Mouse (Mus musculus): ENCODE data around the gene Mog. TPM values are rescaled to one million over a fixed set of nuclear protein-coding genes. Genes with fewer than 3 reads are reported as not detected.
A peak's percentile ranks its signal among the peaks of the same experiment; 100 is the strongest.

Mog gene
- 10 to 100 TPM; 67.6 to 72.6 TPM for total RNA-seq (2021)

GRCm38 (mm10) chr17:37022628-37023576 lies at the start of gene Mog:
Gene Mog (minus strand): TSS chr17:37023398.
- DNase-seq = peak in 1 of 2 experiments; percentile 23

DNA sequence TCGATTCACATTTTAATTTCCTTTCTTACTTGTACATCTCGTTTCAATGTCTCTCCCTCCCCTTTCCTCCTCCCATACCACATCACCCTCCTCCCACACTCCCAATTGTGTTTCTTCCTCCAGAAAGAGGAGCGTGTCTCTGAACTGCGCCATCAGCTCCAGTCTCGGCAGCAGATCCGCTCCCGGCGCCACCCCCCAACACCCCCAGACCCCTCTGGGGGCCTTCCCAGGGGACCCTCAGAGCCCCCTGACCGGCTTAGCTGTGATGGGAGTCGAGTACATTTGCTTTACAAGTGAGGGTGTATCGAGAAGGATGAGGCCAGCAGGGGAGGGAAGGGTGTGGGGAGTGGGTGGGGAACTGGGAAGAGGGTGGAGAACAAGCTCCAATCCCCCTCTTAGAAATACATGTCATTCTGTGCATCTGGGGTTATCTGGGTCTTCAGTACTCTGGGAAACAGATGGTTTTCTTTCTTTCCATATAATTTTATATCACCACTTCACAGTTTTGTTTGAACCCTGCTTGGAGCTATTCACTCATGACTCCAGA lies 49.6 kb upstream of the Mog start:
- no peak for DNase-seq

GRCm38 (mm10) chr17:37072080-37072729 lies 49.0 kb upstream of the Mog start:
- DNase-seq = no peak

DNA sequence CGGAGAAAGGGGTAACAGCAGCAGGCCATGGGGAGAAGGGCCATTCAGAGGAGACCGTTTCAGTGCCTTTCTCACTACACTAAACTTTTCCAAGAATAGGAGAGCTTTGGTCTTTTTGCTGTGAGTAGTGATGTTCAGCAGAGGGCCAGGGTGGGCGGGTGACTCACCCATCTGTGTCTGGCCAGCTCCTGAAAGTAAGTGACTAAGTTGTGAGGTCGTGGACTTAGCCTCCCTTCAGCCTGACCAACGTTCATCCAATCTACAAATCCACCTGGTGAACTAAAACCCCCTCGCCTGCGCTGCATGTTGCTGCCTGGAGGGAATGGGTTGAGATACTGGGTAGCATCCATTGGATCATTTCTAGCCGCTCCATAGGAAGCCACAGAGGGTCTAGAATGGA lies 46.9 kb upstream of the Mog start:
- no peak for DNase-seq

DNA sequence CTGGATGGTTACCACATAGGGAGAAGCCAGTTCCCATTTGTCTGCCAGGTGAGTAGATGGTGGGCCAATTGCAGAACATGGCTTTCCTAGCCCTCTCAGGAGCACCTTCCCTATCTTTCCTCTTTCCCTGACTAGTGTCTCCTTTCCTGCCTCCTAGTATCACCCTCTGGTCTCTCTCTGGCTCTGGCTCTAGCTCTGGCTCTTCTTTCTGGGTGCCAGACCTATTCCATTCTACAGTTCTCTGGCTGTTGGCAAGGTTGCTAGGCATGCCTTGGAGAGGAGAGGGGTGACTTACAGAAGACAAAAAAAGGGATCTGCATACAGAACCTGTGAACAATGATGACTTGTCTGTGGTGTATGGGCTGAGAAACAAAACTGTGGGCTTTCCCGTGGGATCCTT lies 44.7 kb upstream of the Mog start:
- no peak for DNase-seq

DNA sequence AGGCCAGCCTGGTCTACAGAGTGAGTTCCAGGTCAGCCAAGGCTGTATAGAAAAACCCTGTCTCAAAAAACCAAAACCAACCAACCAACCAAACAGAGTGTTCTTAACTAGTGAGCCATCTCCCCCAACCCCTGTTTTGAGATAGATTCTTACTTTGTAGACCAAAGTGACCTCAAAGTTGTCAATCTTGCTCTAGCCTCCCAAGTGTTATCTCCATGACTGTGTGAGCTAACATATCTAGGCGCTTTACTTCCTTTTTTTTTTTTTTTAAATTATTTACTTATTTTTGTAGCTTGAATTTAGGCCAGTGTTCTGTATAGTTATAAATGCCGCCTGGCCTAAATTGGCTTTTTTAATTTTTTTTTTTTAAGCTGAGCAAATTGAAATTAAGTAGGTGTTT lies 42.8 kb upstream of the Mog start:
- DNase-seq = no peak

- DNase-seq = no peak
Measured at GRCm38 (mm10) chr17:37063686-37064495, 40.7 kb upstream of the Mog start.

GRCm38 (mm10) chr17:37063063-37063462 lies 39.9 kb upstream of the Mog start:
- no peak for DNase-seq

DNA sequence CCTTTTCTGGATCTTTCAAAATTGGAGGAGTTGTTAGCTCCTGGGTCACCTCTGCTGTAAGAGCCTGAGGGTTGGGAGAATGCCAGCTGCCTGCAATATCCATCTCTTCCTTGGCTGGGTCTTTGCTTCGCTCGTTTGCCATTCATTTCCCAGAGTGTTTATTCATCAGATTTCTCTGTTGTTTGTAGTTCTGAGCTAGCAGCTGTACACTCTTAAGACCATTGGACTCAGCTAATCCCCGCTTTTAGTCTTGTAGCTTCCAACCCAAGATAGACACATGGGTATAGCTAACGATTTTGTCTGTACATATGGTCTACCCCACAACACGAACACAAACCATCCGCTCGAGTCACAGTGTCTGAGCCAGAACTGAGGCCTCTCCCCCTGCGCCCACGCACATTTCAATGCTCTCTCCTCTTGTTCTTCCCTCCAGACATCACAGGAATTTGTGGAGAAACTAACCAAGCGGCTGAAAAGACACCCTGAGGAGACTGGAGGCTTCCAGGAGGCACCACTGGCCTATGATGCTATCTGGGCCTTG lies 39.0 kb upstream of the Mog start:
- DNase-seq = peak in 1 of 2 experiments; percentile 65

DNA sequence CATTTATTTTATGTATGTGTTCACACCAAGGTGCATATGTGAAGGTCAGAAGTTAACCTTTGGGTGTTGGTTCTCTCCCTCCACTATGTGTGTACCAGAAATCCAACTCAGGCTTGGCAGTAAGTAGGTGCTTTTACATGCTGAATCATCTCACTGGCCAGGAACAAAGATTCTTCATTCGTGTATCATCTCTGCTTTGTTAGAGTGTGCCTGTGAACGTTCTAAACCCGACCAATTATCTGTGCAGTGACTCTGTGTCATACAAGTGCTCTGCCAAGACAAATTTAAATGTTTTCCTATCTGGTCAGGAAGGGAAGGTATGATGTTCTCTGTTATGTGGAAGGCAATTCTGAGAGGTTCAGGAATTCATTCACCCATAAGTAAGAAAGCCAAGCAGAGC lies 38.2 kb upstream of the Mog start:
- no peak for DNase-seq

GRCm38 (mm10) chr17:37056957-37057356 lies 33.8 kb upstream of the Mog start:
- DNase-seq = no peak

- no peak for DNase-seq
Measured at GRCm38 (mm10) chr17:37051745-37052144, 28.5 kb upstream of the Mog start.

- DNase-seq = peak in 1 of 2 experiments; percentile 54
Measured at GRCm38 (mm10) chr17:37050876-37051275, 27.7 kb upstream of the Mog start.

GRCm38 (mm10) chr17:37050399-37050798 lies 27.2 kb upstream of the Mog start:
- DNase-seq = peak; percentile 93

DNA sequence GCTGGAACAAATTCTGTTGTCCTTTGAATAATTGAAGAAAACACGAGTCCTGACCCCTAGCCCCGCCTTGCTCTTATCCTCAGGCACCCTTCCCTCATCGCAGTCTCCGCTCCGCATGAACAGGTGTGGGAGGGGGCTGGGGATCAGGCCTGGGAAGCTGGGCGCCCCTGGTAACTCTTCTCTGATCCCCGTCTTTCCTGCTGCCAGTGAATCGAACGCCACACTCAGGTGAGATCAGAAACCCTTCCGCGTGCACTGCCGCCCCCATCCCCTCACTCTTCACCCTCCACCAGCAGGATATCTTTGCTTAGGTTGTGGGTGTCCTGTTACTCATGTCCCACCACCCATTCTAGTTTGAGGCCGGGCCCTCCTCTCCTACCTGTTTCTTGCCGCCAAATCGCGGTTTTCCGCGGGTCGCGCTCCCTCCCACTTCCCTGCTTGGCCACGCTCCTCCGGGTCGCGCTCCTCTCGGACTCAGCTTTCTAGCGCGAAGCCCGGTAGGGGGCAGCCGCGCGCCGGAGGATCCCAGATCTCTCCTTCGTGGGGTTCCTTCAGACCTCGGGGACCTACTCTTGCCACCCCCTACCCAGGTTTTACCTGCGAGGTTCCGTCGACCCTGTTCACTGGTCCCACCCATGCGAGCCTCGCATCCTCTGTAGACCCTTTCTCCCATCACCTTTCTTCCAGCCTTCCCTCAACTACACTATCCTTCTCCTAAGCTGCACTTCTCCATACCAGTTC lies 26.5 kb upstream of the Mog start:
- DNase-seq = peak; percentile 81 to 84

DNA sequence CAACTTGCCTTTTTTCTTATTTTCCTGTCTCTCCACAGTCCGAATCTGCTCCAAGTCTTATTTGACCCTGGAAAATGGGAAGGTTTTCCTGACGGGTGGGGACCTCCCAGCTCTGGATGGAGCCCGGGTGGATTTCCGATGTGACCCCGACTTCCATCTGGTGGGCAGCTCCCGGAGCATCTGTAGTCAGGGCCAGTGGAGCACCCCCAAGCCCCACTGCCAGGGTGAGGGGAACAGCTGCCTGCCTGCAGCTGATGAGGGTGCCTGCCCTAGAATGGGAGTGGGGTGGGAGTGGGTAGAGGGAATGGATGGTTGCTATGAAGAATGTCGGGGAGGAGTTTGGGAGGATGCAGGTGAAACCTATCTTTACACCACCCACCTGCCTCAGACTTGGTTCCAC lies 25.2 kb upstream of the Mog start:
- DNase-seq = no peak

GRCm38 (mm10) chr17:37047981-37048380 lies 24.8 kb upstream of the Mog start:
- DNase-seq = no peak

DNA sequence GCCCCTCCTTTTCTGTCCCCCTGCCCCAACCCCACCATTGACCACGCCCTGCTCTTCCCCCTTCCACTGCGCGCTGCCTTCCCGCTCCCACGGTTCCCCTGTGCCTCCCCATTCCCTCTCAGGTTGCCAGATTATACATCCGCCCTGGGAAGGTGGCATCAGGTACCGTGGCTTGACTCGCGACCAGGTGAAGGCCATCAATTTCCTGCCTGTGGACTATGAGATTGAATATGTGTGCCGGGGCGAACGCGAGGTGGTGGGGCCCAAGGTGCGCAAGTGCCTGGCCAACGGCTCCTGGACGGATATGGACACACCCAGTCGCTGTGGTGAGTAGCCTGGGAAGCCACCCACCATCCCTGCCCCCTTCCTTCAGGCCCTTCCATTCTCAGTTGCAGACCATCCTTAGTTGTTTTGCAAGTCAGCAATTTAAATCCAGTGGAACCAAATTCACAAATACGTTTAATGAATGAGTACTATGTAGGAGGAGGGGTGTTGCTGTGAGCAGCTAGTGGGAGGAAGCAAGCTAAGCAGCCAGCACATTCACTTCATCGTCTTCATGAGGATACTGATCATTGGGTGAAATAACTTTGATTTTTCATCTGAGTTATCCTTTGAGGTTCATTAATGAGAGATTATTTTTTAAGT lies 24.3 kb upstream of the Mog start:
- DNase-seq = no peak

DNA sequence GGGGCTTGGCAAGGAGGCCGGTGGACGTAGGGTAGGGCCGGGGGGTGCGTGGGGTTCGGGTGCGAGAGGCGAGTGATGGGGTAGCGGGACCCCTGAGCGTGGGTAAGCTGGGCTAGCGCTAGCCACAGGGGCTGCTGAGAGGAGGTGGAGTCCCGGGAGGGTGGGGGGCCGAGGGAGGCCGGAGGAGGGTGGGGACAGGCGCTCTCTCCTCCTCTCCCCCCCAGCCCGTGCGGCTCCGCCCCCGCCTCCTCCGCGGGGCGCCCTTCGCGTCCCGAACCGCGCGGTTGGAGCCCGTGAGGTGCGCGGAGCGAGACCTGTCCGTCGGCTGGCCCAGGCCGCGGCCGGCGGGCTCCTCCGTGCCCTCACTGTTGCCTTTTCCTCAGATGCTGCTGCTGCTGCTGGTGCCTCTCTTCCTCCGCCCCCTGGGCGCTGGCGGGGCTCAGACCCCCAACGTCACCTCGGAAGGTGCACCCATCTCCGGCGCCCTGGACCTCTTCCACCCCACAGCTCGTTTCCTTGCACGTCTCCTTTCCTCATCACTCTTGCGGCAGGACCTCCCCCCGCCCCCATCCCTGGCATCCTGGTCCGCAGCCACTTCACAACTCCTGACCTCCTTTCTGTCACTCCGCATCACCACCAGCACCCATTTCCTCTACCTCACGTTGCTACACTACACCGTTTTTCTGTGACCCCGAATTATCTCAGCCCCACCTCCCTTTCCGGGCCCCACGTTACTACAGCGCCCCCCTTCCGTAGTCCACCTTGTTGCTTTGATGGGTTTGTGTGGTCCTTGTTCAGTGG lies 23.3 kb upstream of the Mog start:
- DNase-seq = peak; percentile 63 to 68

All from layer of hippocampus, postnatal 36 days (tissue).